Mouse (Mus musculus): Measurements from ENCODE around the gene Pgls.

GRCm38 (mm10) chr8:71591471-71592373 lies at the start of gene Pgls:
- no peak for TF ChIP-seq CTCF (conservative IDR thresholded peaks at IDR 0.05; ENCODE audit: low read length)
- TF ChIP-seq NANOG (IDR thresholded peaks at IDR 0.05; ENCODE audit: borderline replicate concordance, low read length) = no peak
- TF ChIP-seq POU5F1 (IDR thresholded peaks at IDR 0.05; ENCODE audit: borderline replicate concordance, low read length) = no peak

Measured in E14TG2a.4 (cell line).